Mouse (Mus musculus) heart, adult 2 months (tissue): ENCODE results near the gene Prpf6.

Experiments
- CTCF ChIP-seq: fragments of 200-600 bp; IDR thresholded peaks from 2 replicates; pipeline ENCODE4 v1.8.1; 2022; ENCODE audit warnings: antibody characterized with exemption, mild to moderate bottlenecking, moderate library complexity
- EP300 ChIP-seq: fragments of 200-500 bp; IDR thresholded peaks from 2 replicates; pipeline ENCODE4 v1.6.1; 2011; ENCODE audit warnings: low read depth, low read length, control low read depth; ENCODE audit not compliant: insufficient read depth
- POLR2A ChIP-seq: fragments of 200-500 bp; IDR thresholded peaks from 2 replicates; pipeline ENCODE4 v1.6.1; 2011; ENCODE audit warnings: mild to moderate bottlenecking, low read depth, low read length, control low read depth; ENCODE audit not compliant: insufficient read depth

- no peak for TF ChIP-seq CTCF
- no peak for TF ChIP-seq EP300
- no peak for TF ChIP-seq POLR2A
These were observed 79.2 kb downstream of the Prpf6 start for GRCm38 (mm10) chr2:181670913-181671311.
